ENCODE assay signal across 8 mouse cellular contexts in the genomic region with DNA sequence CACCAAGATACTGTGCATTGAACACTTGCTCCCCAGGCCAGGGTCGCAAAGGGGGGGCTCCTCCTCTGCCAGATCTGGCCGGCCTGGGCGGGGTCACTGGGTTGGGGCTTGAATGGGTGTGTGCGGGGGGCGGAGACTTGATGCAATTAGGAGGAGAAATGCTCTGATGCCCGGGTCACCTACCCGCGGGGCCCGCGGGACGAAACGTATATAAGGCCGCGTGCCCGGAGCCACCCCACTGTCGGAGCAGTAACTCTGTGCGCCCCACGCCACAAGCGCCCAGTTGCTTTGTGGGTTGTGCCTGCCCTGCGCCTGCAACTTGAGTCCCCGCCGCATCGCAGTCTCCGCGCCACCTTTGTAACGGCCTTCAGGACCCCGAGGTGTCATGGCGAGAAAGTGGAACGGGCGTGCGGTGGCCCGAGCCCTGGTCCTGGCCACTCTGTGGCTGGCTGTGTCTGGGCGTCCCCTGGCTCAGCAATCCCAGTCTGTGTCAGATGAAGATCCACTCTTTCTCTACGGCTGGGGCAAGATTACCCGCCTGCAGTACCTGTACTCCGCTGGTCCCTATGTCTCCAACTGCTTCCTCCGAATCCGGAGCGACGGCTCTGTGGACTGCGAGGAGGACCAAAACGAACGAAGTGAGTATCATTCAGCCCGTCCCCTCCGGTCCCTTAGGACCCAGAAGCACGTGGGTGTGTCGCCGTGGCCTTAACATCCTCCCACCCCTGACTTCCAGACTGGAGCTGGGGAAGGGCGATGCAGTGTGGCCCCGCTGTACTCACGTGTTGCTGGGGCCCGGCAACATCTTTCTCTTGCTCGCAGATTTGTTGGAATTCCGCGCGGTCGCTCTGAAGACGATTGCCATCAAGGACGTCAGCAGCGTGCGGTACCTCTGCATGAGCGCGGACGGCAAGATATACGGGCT. TPM values are rescaled to one million over a fixed set of nuclear protein-coding genes. Genes with fewer than 3 reads are reported as not detected.
DNase-seq lines count a peak whose midpoint lies in the region; ATAC-seq and TF ChIP-seq lines count a peak whose summit lies in the region.

Fgf15 (plus strand) TSS at position 238 of the 925 bp plus-strand sequence.

- H3K9me3 ChIP-seq in heart, embryonic 12.5 days (replicated peaks): no peaks in the 10 kb centered on the region
- no peaks in the 10 kb centered on the region for H3K9me3 ChIP-seq in MEL (replicated peaks; ENCODE audit: insufficient read depth, low read length)
- H3K9me3 ChIP-seq in forebrain, embryonic 13.5 days (replicated peaks): no peaks in the 10 kb centered on the region
- no peaks in the 10 kb centered on the region for H3K9me3 ChIP-seq in limb, embryonic 12.5 days
- no peaks in the 10 kb centered on the region for H3K9me3 ChIP-seq in neural tube, embryonic 14.5 days (ENCODE audit: control insufficient read depth, low read length)

- peak within 1 kb of the TSS; percentile 63 for H3K9ac ChIP-seq in heart, embryonic 12.5 days
- H3K9ac ChIP-seq in MEL (ENCODE audit: control insufficient read depth, low read depth, low read length, poor library complexity, severe bottlenecking): peak within 1 kb of the TSS; percentile 79
- H3K9ac ChIP-seq in forebrain, embryonic 13.5 days: peak within 1 kb of the TSS; percentile 65
- peak within 1 kb of the TSS; percentile 40 for H3K9ac ChIP-seq in limb, embryonic 12.5 days (replicated peaks)
- peak within 1 kb of the TSS; percentile 44 for H3K9ac ChIP-seq in neural tube, embryonic 14.5 days (replicated peaks; ENCODE audit: low read depth, low read length)

- WGBS in heart, embryonic 12.5 days: under 1% methylated on average over 65 of the region's 65 CpGs
- under 1% methylated on average over 65 of the region's 65 CpGs for WGBS in forebrain, embryonic 13.5 days
- WGBS in limb, embryonic 12.5 days: 1% methylated on average over 65 of the region's 65 CpGs
- WGBS in neural tube, embryonic 14.5 days: under 1% methylated on average over 62 of the region's 65 CpGs

- H3K4me2 ChIP-seq in heart, embryonic 12.5 days: peak within 1 kb of the TSS; percentile 92
- peak within 1 kb of the TSS; percentile 94 for H3K4me2 ChIP-seq in forebrain, embryonic 13.5 days
- peak within 1 kb of the TSS; percentile 88 for H3K4me2 ChIP-seq in limb, embryonic 12.5 days
- H3K4me2 ChIP-seq in neural tube, embryonic 14.5 days (ENCODE audit: low read depth, low read length): peak within 1 kb of the TSS; percentile 93

- peak within 1 kb of the TSS; percentile 50 for H3K4me3 ChIP-seq in heart, embryonic 12.5 days
- peak within 1 kb of the TSS; percentile 84 to 86 for H3K4me3 ChIP-seq in MEL (ENCODE audit: control insufficient read depth in 1 of 2, insufficient read depth in 1 of 2, low read depth in 2 of 2, low read length in 2 of 2)
- peak within 1 kb of the TSS; percentile 47 for H3K4me3 ChIP-seq in forebrain, embryonic 13.5 days
- H3K4me3 ChIP-seq in limb, embryonic 12.5 days (replicated peaks): peak within 1 kb of the TSS; percentile 45
- peak within 1 kb of the TSS; percentile 33 for H3K4me3 ChIP-seq in neural tube, embryonic 14.5 days (ENCODE audit: low read depth, low read length)

- no peak for DNase-seq in heart, postnatal 14 days
- DNase-seq in MEL (ENCODE audit: low read depth, low spot score): peak; percentile 85
- DNase-seq in c-Kit-positive CD71-positive TER-119-positive erythroid progenitor cells, embryonic 14.5 days (ENCODE audit: low spot score): no peak
- no peak for DNase-seq in spleen, adult 12 weeks (ENCODE audit: low spot score)

- no peak for TF ChIP-seq RAD21 in MEL (IDR thresholded peaks at IDR 0.05; ENCODE audit: low read depth, low read length)

- H3K4me1 ChIP-seq in heart, embryonic 12.5 days (replicated peaks): peaks cover 22% of the 10 kb centered on the region
- peaks cover 5 to 13% of the 10 kb centered on the region in 2 experiments; a peak in 2 of 4 replicates for H3K4me1 ChIP-seq in MEL (ENCODE audit: control insufficient read depth in 1 of 2, insufficient read depth in 2 of 2, low read length in 2 of 2)
- H3K4me1 ChIP-seq in forebrain, embryonic 13.5 days: peaks cover 36% of the 10 kb centered on the region
- peaks cover 21% of the 10 kb centered on the region for H3K4me1 ChIP-seq in limb, embryonic 12.5 days (replicated peaks)
- peaks cover 14% of the 10 kb centered on the region for H3K4me1 ChIP-seq in neural tube, embryonic 14.5 days (ENCODE audit: control insufficient read depth, insufficient read depth, low read length)

- peak; percentile 15 to 79; a peak in 3 of 4 replicates for TF ChIP-seq POLR2A in MEL (IDR thresholded peaks at IDR 0.05; ENCODE audit: control insufficient read depth in 1 of 2, insufficient read depth in 1 of 2, low read depth in 1 of 2, low read length in 2 of 2, poor library complexity in 1 of 2)

- intact Hi-C loops in heart, postnatal 14 days (cut with DNase I): loop anchor here (1.0 to 10.0 kb wide), 3 partner anchors 50 to 432 kb away; no protein-coding TSS in a partner anchor

- H3K27ac ChIP-seq in heart, embryonic 12.5 days (ENCODE audit: poor library complexity, severe bottlenecking): no peak within 1 kb of the TSS
- H3K27ac ChIP-seq in MEL (ENCODE audit: control insufficient read depth, low read depth, low read length): peak within 1 kb of the TSS; percentile 73
- H3K27ac ChIP-seq in forebrain, embryonic 13.5 days: peak within 1 kb of the TSS; percentile 83
- H3K27ac ChIP-seq in limb, embryonic 12.5 days: no peak within 1 kb of the TSS
- H3K27ac ChIP-seq in neural tube, embryonic 14.5 days (ENCODE audit: low read depth, low read length): peak within 1 kb of the TSS; percentile 58

- H3K36me3 ChIP-seq in heart, embryonic 12.5 days: no peaks in the 10 kb centered on the region
- peaks cover 0 to 9% of the 10 kb centered on the region in 2 experiments; a peak in 2 of 4 replicates for H3K36me3 ChIP-seq in MEL (ENCODE audit: control insufficient read depth in 1 of 2, insufficient read depth in 2 of 2, low read length in 2 of 2)
- no peaks in the 10 kb centered on the region for H3K36me3 ChIP-seq in forebrain, embryonic 13.5 days (ENCODE audit: poor library complexity, severe bottlenecking)
- H3K36me3 ChIP-seq in limb, embryonic 12.5 days: no peaks in the 10 kb centered on the region
- no peaks in the 10 kb centered on the region for H3K36me3 ChIP-seq in neural tube, embryonic 14.5 days (ENCODE audit: control insufficient read depth, insufficient read depth, low read length)

- H3K79me2 ChIP-seq in MEL (ENCODE audit: control insufficient read depth, insufficient read depth, low read length, poor library complexity): peaks cover 15% of the 10 kb centered on the region

- no peak for TF ChIP-seq EP300 in MEL (IDR thresholded peaks at IDR 0.05; ENCODE audit: low read depth in 1 of 2, low read length in 2 of 2)

- no peak for TF ChIP-seq CTCF in MEL (IDR thresholded peaks at IDR 0.05 in 2 of 3, conservative IDR thresholded peaks at IDR 0.05 in 1 of 3; ENCODE audit: control insufficient read depth in 1 of 3, insufficient read depth in 1 of 3, low read depth in 2 of 3, low read length in 3 of 3, poor library complexity in 1 of 3, severe bottlenecking in 1 of 3)

- peaks cover 69% of the 10 kb centered on the region for H3K27me3 ChIP-seq in heart, embryonic 12.5 days (replicated peaks)
- no peaks in the 10 kb centered on the region for H3K27me3 ChIP-seq in MEL (ENCODE audit: control insufficient read depth in 1 of 2, insufficient read depth in 2 of 2, low read length in 2 of 2)
- peaks cover 64% of the 10 kb centered on the region for H3K27me3 ChIP-seq in forebrain, embryonic 13.5 days
- peaks cover 82% of the 10 kb centered on the region for H3K27me3 ChIP-seq in limb, embryonic 12.5 days
- peaks cover 6% of the 10 kb centered on the region; the same call in 1 of the 2 replicates for H3K27me3 ChIP-seq in neural tube, embryonic 14.5 days (ENCODE audit: control insufficient read depth, insufficient read depth, low read length)

- peak; percentile 60; the same call in 1 of the 2 replicates for ATAC-seq in heart, embryonic 12.5 days (ENCODE audit: insufficient number of reproducible peaks, low FRiP score)
- ATAC-seq in forebrain, embryonic 13.5 days: peak; percentile 3; the same call in 1 of the 2 replicates
- ATAC-seq in limb, embryonic 12.5 days (ENCODE audit: insufficient number of reproducible peaks, insufficient read depth, low FRiP score, low TSS enrichment, low read depth): peak; percentile 28; the same call in 1 of the 2 replicates
- ATAC-seq in neural tube, embryonic 14.5 days (ENCODE audit: low read depth): peak; percentile 15; the same call in 1 of the 2 replicates

TF ChIP-seq in MEL, 35 proteins besides CTCF, POLR2A, EP300 and RAD21 (continues in another document):
- TF ChIP-seq HCFC1 (IDR thresholded peaks at IDR 0.05; ENCODE audit: low read depth, low read length) (0 out of 2 replicates have a peak, but pooled peaks have one; percentile 14), NELFE (IDR thresholded peaks at IDR 0.05; ENCODE audit: low read depth, low read length) (peak; percentile 67), MXI1 (IDR thresholded peaks at IDR 0.05; ENCODE audit: low read depth, low read length) (peak; percentile 93), ZMIZ1 (IDR thresholded peaks at IDR 0.05; ENCODE audit: low read depth, low read length) (0 out of 2 replicates have a peak, but pooled peaks have one; percentile 19), GATA1 (IDR thresholded peaks at IDR 0.05; ENCODE audit: low read depth, low read length) (no peak), CHD1 (IDR thresholded peaks at IDR 0.05; ENCODE audit: low read depth, low read length) (0 out of 2 replicates have a peak, but pooled peaks have one; percentile 89), MAZ (IDR thresholded peaks at IDR 0.05; ENCODE audit: low read depth, low read length) (no peak), ZNF384 (IDR thresholded peaks at IDR 0.05; ENCODE audit: low read depth, low read length) (no peak), MAFK (IDR thresholded peaks at IDR 0.05; ENCODE audit: borderline replicate concordance, low read depth, low read length) (no peak), SIN3A (IDR thresholded peaks at IDR 0.05; ENCODE audit: low read length) (peak; percentile 71; the same call in 1 of the 2 replicates), TCF12 (IDR thresholded peaks at IDR 0.05; ENCODE audit: low read depth, low read length) (0 out of 2 replicates have a peak, but pooled peaks have one; percentile 3), USF1 (IDR thresholded peaks at IDR 0.05; ENCODE audit: low read depth, low read length) (0 out of 2 replicates have a peak, but pooled peaks have one; percentile 25)

RNA-seq across cellular contexts. Expression of gene Fgf15, which starts in this region (rescaled TPM):
- 0.10 TPM in 1 of 2 replicates, not detected in the other for polyA plus RNA-seq in heart, embryonic 12.5 days (2016; fragmentation: Nextera tagmentation; extraction: Ambion mirVana)
- not detected for total RNA-seq in heart, postnatal 14 days (2021)
- total RNA-seq in MEL (2012; rRNA removed): 11.7 and 19.1 TPM in 2 replicates
- polyA plus RNA-seq in MEL (2012; ENCODE audit: insufficient read depth in 1 of 2, insufficient read length in 2 of 2, low read depth in 1 of 2, low replicate concordance in 2 of 2, missing spikeins in 1 of 2): 10 to 100 TPM in 1 of 2 experiments, not detected in 1; 16.6 TPM
- 48.2 and 63.2 TPM in 2 replicates for polyA plus RNA-seq in forebrain, embryonic 13.5 days (2015; fragmentation: Nextera tagmentation; extraction: Ambion mirVana)
- polyA plus RNA-seq in limb, embryonic 12.5 days (2016; fragmentation: Nextera tagmentation; extraction: Ambion mirVana): 0.42 and 0.76 TPM in 2 replicates
- polyA plus RNA-seq in neural tube, embryonic 14.5 days (2014; fragmentation: Nextera tagmentation; extraction: Ambion mirVana): 11.9 and 13.3 TPM in 2 replicates

Comparison
In these comparisons a context has a peak if more than half of its experiments do, and no peak if none do; other contexts are left out.
1. RNA of gene Fgf15 (total RNA-seq): 11.7 to 19.1 TPM in MEL; not detected in heart, postnatal 14 days; every median in the first group is over 10 times any median in the second.
2. Peak in ATAC-seq, H3K4me3 ChIP-seq, H3K9ac ChIP-seq and H3K4me2 ChIP-seq in heart, embryonic 12.5 days; RNA of the gene not detected or under 1 TPM.
3. Peak in ATAC-seq, H3K4me3 ChIP-seq, H3K9ac ChIP-seq and H3K4me2 ChIP-seq in limb, embryonic 12.5 days; RNA of the gene not detected or under 1 TPM.
4. ATAC-seq: peak in every context shown above with its lines; median percentile 60 in heart, embryonic 12.5 days; 28 in limb, embryonic 12.5 days; 15 in neural tube, embryonic 14.5 days; 3 in forebrain, embryonic 13.5 days.
5. H3K27ac ChIP-seq: peak in MEL (single experiment), forebrain, embryonic 13.5 days (single experiment) and neural tube, embryonic 14.5 days (single experiment); none in heart, embryonic 12.5 days (single experiment) and limb, embryonic 12.5 days (single experiment).
6. H3K4me3 ChIP-seq: peak in every context shown above with its lines; median percentile 85 in MEL; 50 in heart, embryonic 12.5 days; 47 in forebrain, embryonic 13.5 days; 45 in limb, embryonic 12.5 days; 33 in neural tube, embryonic 14.5 days.
7. Peak in every context shown above with its lines, with median percentiles within 50 percentile points of each other: H3K4me2 ChIP-seq and H3K9ac ChIP-seq.